ENCODE assay signal across 1 mouse cellular context in the genomic region with DNA sequence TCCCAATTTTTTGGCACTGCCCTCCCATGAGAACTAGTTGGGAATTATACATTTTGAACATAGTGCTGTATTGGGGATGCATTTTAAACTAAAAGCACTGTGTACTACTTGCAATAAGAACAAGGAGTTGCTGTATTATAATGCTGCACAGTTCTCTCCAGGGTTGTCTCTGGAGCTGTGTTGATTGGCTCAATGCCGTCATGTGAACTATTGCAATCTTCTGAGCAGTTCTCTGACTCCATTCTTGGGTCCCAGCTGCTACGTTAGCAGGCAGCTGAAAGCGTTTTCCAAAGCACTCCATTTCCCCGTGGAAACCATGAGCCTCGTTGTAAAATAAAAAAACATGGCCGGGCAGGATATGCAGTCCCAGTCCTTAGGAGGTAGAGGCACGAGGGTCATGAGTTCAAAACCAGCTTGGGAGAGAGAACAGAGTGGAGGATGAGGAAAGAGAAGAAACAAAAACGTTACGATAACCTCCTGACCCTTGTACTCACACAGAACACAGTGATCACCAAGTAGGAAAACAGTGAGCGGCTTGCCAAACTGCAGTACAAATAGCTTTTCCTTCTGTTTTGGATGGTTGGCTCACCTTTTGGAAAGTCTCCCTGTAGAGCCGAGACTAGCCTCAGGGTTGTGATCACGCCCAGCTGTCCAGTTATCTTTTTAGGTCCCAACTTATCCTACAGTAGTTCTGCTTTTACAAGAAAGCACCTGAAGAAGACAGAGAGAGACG.
TF ChIP-seq lines count a peak whose summit lies in the region.

No protein-coding gene starts in this region.

TF ChIP-seq in MEL, 35 proteins besides CTCF, POLR2A, EP300 and RAD21:
- TF ChIP-seq MYC (IDR thresholded peaks at IDR 0.05; ENCODE audit: low read depth, low read length): no peak
- peak; percentile 40; the same call in 1 of the 2 replicates for TF ChIP-seq USF1 (IDR thresholded peaks at IDR 0.05; ENCODE audit: low read depth, low read length)
TF ChIP-seq in MEL: peak in this region for 1.
